Mouse (Mus musculus) cerebellum, adult 2 months (tissue): ENCODE data around the gene Spaca7.

Source experiments
- CTCF ChIP-seq: fragments of 200-500 bp; IDR thresholded peaks from 2 replicates; pipeline ENCODE4 v1.5.1; 2011; ENCODE audit warnings: low read depth, mild to moderate bottlenecking, control low read depth, low read length, moderate library complexity, borderline replicate concordance; ENCODE audit not compliant: insufficient read depth
- POLR2A ChIP-seq: fragments of 200-500 bp; IDR thresholded peaks from 2 replicates; pipeline ENCODE4 v1.6.1; 2011; ENCODE audit warnings: low read length, control low read depth, borderline replicate concordance; ENCODE audit not compliant: insufficient read depth

- TF ChIP-seq CTCF: no peak
- TF ChIP-seq POLR2A: no peak
These were observed 27.6 kb upstream of the Spaca7 start for GRCm38 (mm10) chr8:12545236-12545635.
